Mouse (Mus musculus) small intestine, adult 10 weeks (tissue): ENCODE results near the gene Ppp1r3a. TPM values are rescaled to one million over a fixed set of nuclear protein-coding genes. Genes with fewer than 3 reads are reported as not detected.

Experiments used
- polyA plus RNA-seq: library from polyadenylated mRNA; stranded (reverse); fragments of 350-450 nt; fragmentation: Illumina TruSeq; extraction: RNeasy Lipid Tissue Mini Kit (QIAGEN cat#74804); gene quantifications from one replicate; pipeline ENCODE4 v1.2.3, GENCODE M21; 2014; ENCODE audit warnings: low replicate concordance

The Ppp1r3a gene
- not detected for polyA plus RNA-seq

DNA sequence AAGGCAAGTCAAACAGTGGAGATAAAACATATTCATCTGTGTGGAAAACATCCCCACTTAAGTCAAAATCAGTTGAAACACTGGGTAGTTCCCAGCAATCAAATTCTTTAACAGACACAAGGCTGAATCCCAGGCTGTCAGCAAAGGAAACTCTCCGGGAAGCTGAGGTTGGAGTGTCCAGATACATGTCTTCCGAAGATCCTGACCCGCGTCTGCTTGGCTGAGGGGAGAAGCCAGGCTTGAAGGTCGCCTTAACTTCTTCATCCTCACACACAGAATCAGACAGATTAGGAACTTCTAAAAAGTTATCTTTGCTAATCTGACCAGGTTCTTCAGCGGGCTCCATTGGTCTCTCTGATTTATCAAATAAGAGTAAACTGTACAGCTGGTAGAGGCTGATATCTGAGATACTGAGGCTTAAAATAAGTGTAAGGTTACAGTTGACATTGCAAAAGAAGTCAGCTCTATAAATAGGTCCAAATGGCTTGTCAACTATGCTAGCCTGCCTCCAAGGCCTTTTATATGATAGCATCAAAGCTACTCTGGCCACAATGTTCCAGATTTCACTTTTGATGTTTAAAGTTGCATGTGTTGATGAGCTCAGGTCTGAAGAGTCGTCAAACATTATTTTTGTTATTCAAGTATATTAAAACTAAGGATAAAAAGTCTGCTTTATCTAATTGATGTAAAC is at the start of gene Ppp1r3a:
Gene Ppp1r3a, minus strand, starts transcription at position 374 of the 691 bp plus-strand sequence.

Other genes starting within 250 kb of the Ppp1r3a start
- 4.0 TPM for gene Foxp2, start 146.1 kb upstream of the Ppp1r3a start, polyA plus RNA-seq